Mouse (Mus musculus) hindbrain, postnatal 0 days (tissue): ENCODE data around the gene Fgfr1op. TPM values are rescaled to one million over a fixed set of nuclear protein-coding genes. Genes with fewer than 3 reads are reported as not detected.
"Not testable (repeated sequence)": the region's sequence is repeated elsewhere in the genome, so short reads cannot be mapped to it uniquely, and the experiment has no call there.

Experiments
- ATAC-seq: fragments of 200-750 bp; cut with Nextera tagmentation; 2 replicates; pipeline ENCODE4 v1.8.0; 2017; ENCODE audit warnings: mild to moderate bottlenecking, moderate TSS enrichment, moderate library complexity
- DNase-seq: peaks from one replicate; pipeline ENCODE4 v3.0.0-alpha.2; 2015; ENCODE audit warnings: low spot score
- H3K27ac ChIP-seq: fragments of 300-500 bp; sonication (generic); 2 replicates; pipeline ENCODE4 v1.5.1; 2014; ENCODE audit warnings: mild to moderate bottlenecking
- H3K27me3 ChIP-seq: fragments of 300-500 bp; sonication (generic); 2 replicates; pipeline ENCODE4 v1.6.1; 2014; ENCODE audit warnings: low read length, mixed read lengths; ENCODE audit not compliant: insufficient read depth
- H3K36me3 ChIP-seq: fragments of 300-500 bp; sonication (generic); 2 replicates; pipeline ENCODE4 v1.6.1; 2014; ENCODE audit warnings: low read length, mixed read lengths; ENCODE audit not compliant: insufficient read depth
- H3K4me1 ChIP-seq: fragments of 300-500 bp; sonication (generic); 2 replicates; pipeline ENCODE4 v1.6.1; 2014; ENCODE audit warnings: antibody characterized with exemption, low read length, mixed read lengths; ENCODE audit not compliant: insufficient read depth
- H3K4me2 ChIP-seq: fragments of 300-500 bp; sonication (generic); 2 replicates; pipeline ENCODE4 v1.6.1; 2014; ENCODE audit warnings: low read depth, mild to moderate bottlenecking, low read length, moderate library complexity, mixed read lengths
- H3K4me3 ChIP-seq: fragments of 300-500 bp; sonication (generic); 2 replicates; pipeline ENCODE4 v1.5.1; 2014; ENCODE audit warnings: low read length
- H3K9ac ChIP-seq: fragments of 300-500 bp; sonication (generic); replicated peaks from 2 replicates; pipeline ENCODE4 v1.6.1; 2014; ENCODE audit warnings: mild to moderate bottlenecking, low read length, moderate library complexity, mixed read lengths
- H3K9me3 ChIP-seq: fragments of 300-500 bp; sonication (generic); 2 replicates; pipeline ENCODE4 v1.6.1; 2016; ENCODE audit warnings: low read length, mixed read lengths
- CTCF ChIP-seq: IDR thresholded peaks from 2 replicates; pipeline ENCODE4 v1.5.1; 2016; ENCODE audit warnings: antibody characterized with exemption, control low read depth, low read depth
- WGBS: fragments of 180-500 bp; shearing (Covaris S2); extraction: QIAGEN DNeasy Blood & Tissue Kit; methylation state at CpG from one replicate; pipeline ENCODE4 v1.1.7; 2014; 5-methylcytosine and 5-hydroxymethylcytosine counted together
- polyA plus RNA-seq: library from polyadenylated mRNA; unstranded; fragments of >200 nt; fragmentation: Nextera tagmentation; extraction: Ambion mirVana; gene quantifications from 2 replicates; pipeline ENCODE4 v1.2.1, GENCODE M21; 2015
- total RNA-seq: library from RNA; depleted of rRNA; stranded (reverse); fragments of >200 nt; gene quantifications from 2 replicates; pipeline ENCODE4 v1.2.3, GENCODE M21; 2014

Fgfr1op gene
- total and polyA plus RNA-seq, 2 experiments from 2014 or later, result 11.8 to 18.6 TPM

- no peak overlapping the region for H3K4me2 ChIP-seq
- ATAC-seq, result no peak
- WGBS, result 86% methylated on average over 11 of the region's 11 CpGs
- no peaks in the 10 kb centered on the region for H3K27me3 ChIP-seq
- no peak overlapping the region for H3K4me3 ChIP-seq
- peaks cover 9% of the 10 kb centered on the region; the same call in 1 of the 2 replicates for H3K36me3 ChIP-seq
- H3K4me1 ChIP-seq, result no peaks in the 10 kb centered on the region
- H3K27ac ChIP-seq, result no peak overlapping the region
- H3K9me3 ChIP-seq, result no peaks in the 10 kb centered on the region
- no peak for TF ChIP-seq CTCF
- H3K9ac ChIP-seq, result no peak overlapping the region
- no peak for DNase-seq
Measured at GRCm38 (mm10) chr17:8199067-8199935, 34.0 kb downstream of the Fgfr1op start.

- H3K4me3 ChIP-seq, result no peak overlapping the region
- no peak for TF ChIP-seq CTCF
- H3K27me3 ChIP-seq, result no peaks in the 10 kb centered on the region
- ATAC-seq, result no peak
- no peak for DNase-seq
- 88% methylated on average over 1 of the region's 1 CpGs for WGBS
- no peak overlapping the region for H3K9ac ChIP-seq
- H3K27ac ChIP-seq, result no peak overlapping the region
- no peak overlapping the region for H3K4me2 ChIP-seq
- H3K9me3 ChIP-seq, result no peaks in the 10 kb centered on the region
- H3K36me3 ChIP-seq, result peaks cover 7% of the 10 kb centered on the region; the same call in 1 of the 2 replicates
- H3K4me1 ChIP-seq, result no peaks in the 10 kb centered on the region
Measured at GRCm38 (mm10) chr17:8199936-8200330, 34.6 kb downstream of the Fgfr1op start.

- H3K4me2 ChIP-seq, result no peak overlapping the region
- ATAC-seq (no peak), DNase-seq (no peak)
- 56% methylated on average over 1 of the region's 1 CpGs for WGBS
- H3K9ac ChIP-seq, result no peak overlapping the region
- TF ChIP-seq CTCF, result no peak
- H3K27ac ChIP-seq, result no peak overlapping the region
- no peaks in the 10 kb centered on the region for H3K4me1 ChIP-seq
- no peaks in the 10 kb centered on the region for H3K9me3 ChIP-seq
- no peaks in the 10 kb centered on the region for H3K27me3 ChIP-seq
- no peaks in the 10 kb centered on the region for H3K36me3 ChIP-seq
- no peak overlapping the region for H3K4me3 ChIP-seq
Measured at GRCm38 (mm10) chr17:8203487-8203886, 38.2 kb downstream of the Fgfr1op start.

GRCm38 (mm10) chr17:8205221-8205631, 39.9 kb downstream of the Fgfr1op start:
- not testable (repeated sequence) for H3K4me1 ChIP-seq, H3K4me3 ChIP-seq, H3K9ac ChIP-seq, H3K36me3 ChIP-seq, ATAC-seq, H3K27me3 ChIP-seq, H3K27ac ChIP-seq, H3K9me3 ChIP-seq, H3K4me2 ChIP-seq
- WGBS, result 33% methylated on average over 1 of the region's 1 CpGs
- peak; percentile 7 for DNase-seq

- H3K27ac ChIP-seq, result no peak overlapping the region
Measured at GRCm38 (mm10) chr17:8206691-8207090, 41.4 kb downstream of the Fgfr1op start.

GRCm38 (mm10) chr17:8209696-8210095, 44.4 kb downstream of the Fgfr1op start:
- no peak overlapping the region for H3K9ac ChIP-seq
- no peak overlapping the region for H3K4me3 ChIP-seq
- H3K27me3 ChIP-seq, result no peaks in the 10 kb centered on the region
- no peaks in the 10 kb centered on the region for H3K9me3 ChIP-seq
- 98% methylated on average over 2 of the region's 2 CpGs for WGBS
- H3K4me1 ChIP-seq, result no peaks in the 10 kb centered on the region
- no peaks in the 10 kb centered on the region for H3K36me3 ChIP-seq
- no peak overlapping the region for H3K4me2 ChIP-seq
- TF ChIP-seq CTCF, result no peak
- H3K27ac ChIP-seq, result no peak overlapping the region
- no peak for ATAC-seq
- DNase-seq, result no peak

More at GRCm38 (mm10) chr17:8206691-8207090, 41.4 kb downstream of the Fgfr1op start:
- Histone ChIP-seq H3K27me3 (no peaks in the 10 kb centered on the region), H3K4me3 (no peak overlapping the region), H3K4me2 (no peak overlapping the region), H3K9me3 (no peaks in the 10 kb centered on the region), H3K4me1 (no peaks in the 10 kb centered on the region), H3K36me3 (no peaks in the 10 kb centered on the region), H3K9ac (no peak overlapping the region)
- no peak for TF ChIP-seq CTCF
- DNase-seq, result no peak
- WGBS, result 91% methylated on average over 5 of the region's 5 CpGs
- no peak for ATAC-seq

- H3K4me3 ChIP-seq, result no peak overlapping the region
- TF ChIP-seq CTCF, result no peak
- no peak overlapping the region for H3K27ac ChIP-seq
- no peak overlapping the region for H3K9ac ChIP-seq
- DNase-seq, result no peak
- no peaks in the 10 kb centered on the region for H3K9me3 ChIP-seq
- no peaks in the 10 kb centered on the region for H3K36me3 ChIP-seq
- H3K27me3 ChIP-seq, result no peaks in the 10 kb centered on the region
- ATAC-seq, result no peak
- WGBS, result 59% methylated on average over 3 of the region's 3 CpGs
- no peaks in the 10 kb centered on the region for H3K4me1 ChIP-seq
- no peak overlapping the region for H3K4me2 ChIP-seq
Measured at GRCm38 (mm10) chr17:8210170-8210569, 44.9 kb downstream of the Fgfr1op start.
